In the genomic region with DNA sequence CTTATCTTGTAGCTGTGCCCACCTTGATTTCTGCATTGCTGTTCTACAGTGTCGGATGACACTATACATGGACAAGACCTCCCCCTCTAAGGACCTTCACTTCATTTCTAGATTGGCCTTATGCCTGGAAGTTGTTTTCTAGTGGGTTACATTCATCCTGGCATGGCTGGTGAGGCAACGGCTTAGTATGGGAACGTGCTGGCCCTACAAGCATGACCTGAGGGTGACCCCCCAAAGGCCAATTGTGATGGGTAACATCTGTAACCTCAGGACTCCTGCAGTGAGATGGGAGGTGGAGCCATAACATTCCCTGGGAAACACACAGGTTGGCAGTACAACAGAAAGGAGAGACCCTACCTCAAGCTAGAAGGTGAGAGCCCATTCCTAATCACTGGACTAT, we compare ENCODE assay signal across 15 mouse cellular contexts.
"Had no signal": no experiment of that assay in that cellular context is flagged by ENCODE, and none has a peak within 500 bp of the region (broad histone marks: within the 10 kb centered on the region; RNA-seq: fewer than 3 reads in every experiment).

No protein-coding gene starts in this region.

- ATAC-seq: liver, postnatal 0 days had no signal

- H3K9ac ChIP-seq: kidney, embryonic 15.5 days; limb, embryonic 12.5 days; liver, embryonic 13.5 days; liver, postnatal 0 days; neural tube, embryonic 12.5 days had no signal

- H3K4me1 ChIP-seq: kidney, embryonic 15.5 days; limb, embryonic 12.5 days; liver, embryonic 13.5 days; neural tube, embryonic 12.5 days had no signal

- H3K4me2 ChIP-seq: kidney, embryonic 15.5 days; limb, embryonic 12.5 days; liver, embryonic 13.5 days; neural tube, embryonic 12.5 days had no signal

- H3K9me3 ChIP-seq: kidney, embryonic 15.5 days; limb, embryonic 12.5 days; liver, embryonic 13.5 days; neural tube, embryonic 12.5 days had no signal

- DNase-seq: kidney, adult 18-20 months; kidney, postnatal 36 days; layer of hippocampus, adult 9-11 months; layer of hippocampus, postnatal 36 days; liver; liver, embryonic 13.5 days; liver, postnatal 0 days; midbrain, embryonic 14.5 days; right cerebral cortex, postnatal 4 days; spleen, adult 18-20 months; thymus, postnatal 36 days had no signal

- H3K27ac ChIP-seq: kidney, embryonic 15.5 days; limb, embryonic 12.5 days; liver, embryonic 13.5 days; macrophage; neural tube, embryonic 12.5 days had no signal

- H3K36me3 ChIP-seq: kidney, embryonic 15.5 days; limb, embryonic 12.5 days; liver, embryonic 13.5 days; neural tube, embryonic 12.5 days had no signal

- H3K27me3 ChIP-seq: limb, embryonic 12.5 days; liver, embryonic 13.5 days had no signal

- H3K4me3 ChIP-seq: kidney, embryonic 15.5 days; limb, embryonic 12.5 days; liver, embryonic 13.5 days; neural tube, embryonic 12.5 days had no signal
